In the genomic region with DNA sequence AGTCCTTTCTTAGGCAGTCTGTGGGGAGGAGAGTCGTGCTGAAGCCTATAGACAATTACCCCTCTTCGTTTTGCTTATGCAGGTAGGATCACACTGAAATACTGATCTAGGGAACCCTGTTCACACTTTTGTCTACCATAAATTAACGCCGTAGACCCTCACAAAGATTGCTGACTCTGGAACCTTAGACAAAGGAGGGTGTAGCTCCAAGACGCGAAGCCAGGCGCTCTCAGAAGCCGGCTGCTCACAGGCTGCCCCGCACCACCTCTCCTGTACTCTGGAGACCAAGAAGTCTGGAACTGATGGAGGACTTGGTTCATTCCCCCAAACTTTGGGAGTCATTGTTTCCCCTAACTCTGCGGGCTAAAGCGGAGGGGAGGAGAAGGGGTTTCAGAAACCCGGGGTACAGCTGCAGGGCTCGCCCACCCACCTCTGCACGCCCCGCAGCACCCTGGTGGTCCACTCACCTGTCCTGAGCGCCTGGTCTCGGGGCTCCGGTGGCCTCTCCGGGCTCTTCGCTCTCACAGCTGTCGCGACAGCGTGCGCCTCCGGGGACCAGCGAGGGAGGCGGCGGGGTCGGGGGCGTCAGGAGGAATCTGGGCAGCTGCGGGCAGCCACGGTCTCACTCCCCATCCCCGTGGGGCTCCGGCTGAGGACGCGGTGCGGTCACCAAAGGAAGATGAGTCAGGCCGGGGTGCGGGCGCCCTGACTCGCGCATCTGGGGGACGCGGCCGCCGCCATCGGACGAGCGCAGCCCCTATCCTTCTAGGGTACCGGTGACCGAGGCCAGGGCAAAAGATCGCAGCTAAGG, we compare ENCODE assay signal across 8 mouse cellular contexts. TPM values are rescaled to one million over a fixed set of nuclear protein-coding genes. Genes with fewer than 3 reads are reported as not detected.
DNase-seq lines count a peak whose midpoint lies in the region; ATAC-seq lines count a peak whose summit lies in the region.

Gm9767 (plus strand) TSS at position 585 of the 811 bp plus-strand sequence.

- H3K4me2 ChIP-seq in forebrain, embryonic 16.5 days (ENCODE audit: low read length) = peak within 1 kb of the TSS; percentile 88
- H3K4me2 ChIP-seq in midbrain, embryonic 14.5 days (ENCODE audit: low read length) = peak within 1 kb of the TSS; percentile 73

- peak within 1 kb of the TSS; percentile 85 for H3K4me3 ChIP-seq in forebrain, embryonic 16.5 days (replicated peaks; ENCODE audit: low read length)
- peak within 1 kb of the TSS; percentile 83 for H3K4me3 ChIP-seq in midbrain, embryonic 14.5 days (replicated peaks; ENCODE audit: low read depth, low read length)

- no peaks in the 10 kb centered on the region; the same call in 1 of the 2 replicates for H3K4me1 ChIP-seq in forebrain, embryonic 16.5 days (replicated peaks; ENCODE audit: control insufficient read depth, insufficient read depth, low read length)
- peaks cover 8% of the 10 kb centered on the region; the same call in 1 of the 2 replicates for H3K4me1 ChIP-seq in midbrain, embryonic 14.5 days (ENCODE audit: control insufficient read depth, insufficient read depth, low read length)

- DNase-seq in layer of hippocampus, adult 18-20 months (ENCODE audit: low spot score in 2 of 2) = peak; percentile 13 to 27
- no peak for DNase-seq in layer of hippocampus, adult 8-10 months (ENCODE audit: low spot score in 2 of 2)
- DNase-seq in adrenal gland, postnatal 25 days = peak; percentile 39
- DNase-seq in layer of hippocampus, postnatal 36 days = peak; percentile 16 to 27
- DNase-seq in midbrain, embryonic 14.5 days = peak; percentile 76
- no peak for DNase-seq in ovary, adult 18-20 months (ENCODE audit: low spot score)
- no peak for DNase-seq in spleen, postnatal 14 days (ENCODE audit: low spot score in 2 of 2)

- under 1% methylated on average over 46 of the region's 52 CpGs for whole genome bisulfite sequencing in forebrain, embryonic 16.5 days
- WGBS in midbrain, embryonic 14.5 days = under 1% methylated on average over 52 of the region's 52 CpGs

- H3K27me3 ChIP-seq in forebrain, embryonic 16.5 days (replicated peaks; ENCODE audit: control insufficient read depth, insufficient read depth, low read length) = no peaks in the 10 kb centered on the region
- no peaks in the 10 kb centered on the region for H3K27me3 ChIP-seq in midbrain, embryonic 14.5 days (ENCODE audit: control insufficient read depth, insufficient read depth, low read length)

- no peaks in the 10 kb centered on the region for H3K36me3 ChIP-seq in forebrain, embryonic 16.5 days (ENCODE audit: control insufficient read depth, insufficient read depth)
- H3K36me3 ChIP-seq in midbrain, embryonic 14.5 days (ENCODE audit: control insufficient read depth, insufficient read depth, low read length) = no peaks in the 10 kb centered on the region

- no peaks in the 10 kb centered on the region for H3K9me3 ChIP-seq in forebrain, embryonic 16.5 days (ENCODE audit: control insufficient read depth, low read length)
- H3K9me3 ChIP-seq in midbrain, embryonic 14.5 days (ENCODE audit: control insufficient read depth, low read length) = no peaks in the 10 kb centered on the region

- peak within 1 kb of the TSS; percentile 63 for H3K27ac ChIP-seq in forebrain, embryonic 16.5 days (ENCODE audit: low read length)
- peak within 1 kb of the TSS; percentile 76 for H3K27ac ChIP-seq in midbrain, embryonic 14.5 days (replicated peaks; ENCODE audit: low read depth, low read length)

- ATAC-seq in forebrain, embryonic 16.5 days = peak; percentile 66
- ATAC-seq in midbrain, embryonic 14.5 days (ENCODE audit: low FRiP score, low TSS enrichment) = peak; percentile 65

- H3K9ac ChIP-seq in forebrain, embryonic 16.5 days (replicated peaks; ENCODE audit: low read depth, low read length) = peak within 1 kb of the TSS; percentile 91
- peak within 1 kb of the TSS; percentile 93 for H3K9ac ChIP-seq in midbrain, embryonic 14.5 days (replicated peaks; ENCODE audit: low read length)

RNA-seq across cellular contexts. Expression of gene Gm9767, which starts in this region (rescaled TPM):
- under 1 TPM; 0.45 to 0.84 TPM for total RNA-seq in layer of hippocampus, adult 18-20 months (2021)
- total RNA-seq in layer of hippocampus, adult 8-10 months (2022) = 1 to 10 TPM in 1 of 4 experiments, under 1 TPM in 2, not detected in 1; 0.54 to 1.2 (median 0.94) TPM
- total RNA-seq in adrenal gland, postnatal 25 days (2021) = 0.46 TPM in 1 of 2 replicates, not detected in the other
- 0.52 and 0.99 TPM in 2 replicates for polyA plus RNA-seq in forebrain, embryonic 16.5 days (2015; fragmentation: Nextera tagmentation; extraction: Ambion mirVana)
- total RNA-seq in layer of hippocampus, postnatal 36 days (2021) = under 1 TPM; 0.53 to 0.77 TPM
- 0.78 and 2.1 TPM in 2 replicates for polyA plus RNA-seq in midbrain, embryonic 14.5 days (2014; fragmentation: Nextera tagmentation; extraction: Ambion mirVana)

Comparison
In these comparisons a context has a peak if more than half of its experiments do, and no peak if none do; other contexts are left out.
1. Peak in DNase-seq in layer of hippocampus, adult 18-20 months; RNA of the gene not detected or under 1 TPM.
2. Peak in DNase-seq in adrenal gland, postnatal 25 days; RNA of the gene not detected or under 1 TPM.
3. Peak in ATAC-seq, H3K4me3 ChIP-seq, H3K27ac ChIP-seq, H3K9ac ChIP-seq and H3K4me2 ChIP-seq in forebrain, embryonic 16.5 days; RNA of the gene not detected or under 1 TPM.
4. Peak in DNase-seq in layer of hippocampus, postnatal 36 days; RNA of the gene not detected or under 1 TPM.